Mouse (Mus musculus) lung, embryonic 14.5 days (tissue): Measurements from ENCODE around the gene Zscan2. TPM values are rescaled to one million over a fixed set of nuclear protein-coding genes. Genes with fewer than 3 reads are reported as not detected.

ENCODE experiments used
- ATAC-seq: fragments of 200-750 bp; cut with Nextera tagmentation; 2 replicates; pipeline ENCODE4 v1.8.0; 2017; ENCODE audit warnings: mild to moderate bottlenecking, moderate TSS enrichment, moderate library complexity; ENCODE audit not compliant: insufficient read depth
- DNase-seq: peaks from one replicate; pipeline ENCODE4 v3.0.0-alpha.2; 2015
- H3K27ac ChIP-seq: fragments of 300-500 bp; sonication (generic); 2 replicates; pipeline ENCODE4 v1.5.1; 2014; ENCODE audit warnings: low read depth, mild to moderate bottlenecking, moderate library complexity
- H3K27me3 ChIP-seq: fragments of 300-500 bp; sonication (generic); 2 replicates; pipeline ENCODE4 v1.6.1; 2014; ENCODE audit warnings: low read length, control low read depth; ENCODE audit not compliant: insufficient read depth
- H3K36me3 ChIP-seq: fragments of 300-500 bp; sonication (generic); 2 replicates; pipeline ENCODE4 v1.6.1; 2014; ENCODE audit warnings: control low read depth; ENCODE audit not compliant: insufficient read depth
- H3K4me1 ChIP-seq: fragments of 300-500 bp; sonication (generic); 2 replicates; pipeline ENCODE4 v1.6.1; 2014; ENCODE audit warnings: antibody characterized with exemption, control low read depth; ENCODE audit not compliant: insufficient read depth
- H3K4me2 ChIP-seq: fragments of 300-500 bp; sonication (generic); 2 replicates; pipeline ENCODE4 v1.6.1; 2014; ENCODE audit warnings: mild to moderate bottlenecking
- H3K4me3 ChIP-seq: fragments of 300-500 bp; sonication (generic); 2 replicates; pipeline ENCODE4 v1.5.1; 2014; ENCODE audit warnings: low read depth, low read length
- H3K9ac ChIP-seq: fragments of 300-500 bp; sonication (generic); 2 replicates; pipeline ENCODE4 v1.6.1; 2014
- H3K9me3 ChIP-seq: fragments of 300-500 bp; sonication (generic); 2 replicates; pipeline ENCODE4 v1.6.1; 2016; ENCODE audit warnings: low read depth, low read length, control low read depth
- CTCF ChIP-seq: IDR thresholded peaks from 2 replicates; pipeline ENCODE4 v1.5.1; 2016; ENCODE audit warnings: antibody characterized with exemption, low read depth
- WGBS: fragments of 180-500 bp; shearing (Covaris S2); extraction: QIAGEN DNeasy Blood & Tissue Kit; methylation state at CpG from one replicate; pipeline ENCODE4 v1.1.7; 2014; 5-methylcytosine and 5-hydroxymethylcytosine counted together
- polyA plus RNA-seq: library from polyadenylated mRNA; unstranded; fragments of >200 nt; fragmentation: Nextera tagmentation; extraction: Ambion mirVana; gene quantifications from 2 replicates; pipeline ENCODE4 v1.2.1, GENCODE M21; 2014

Gene Zscan2
- polyA plus RNA-seq, 1 experiment from 2014 or later: 3.2 TPM

DNA sequence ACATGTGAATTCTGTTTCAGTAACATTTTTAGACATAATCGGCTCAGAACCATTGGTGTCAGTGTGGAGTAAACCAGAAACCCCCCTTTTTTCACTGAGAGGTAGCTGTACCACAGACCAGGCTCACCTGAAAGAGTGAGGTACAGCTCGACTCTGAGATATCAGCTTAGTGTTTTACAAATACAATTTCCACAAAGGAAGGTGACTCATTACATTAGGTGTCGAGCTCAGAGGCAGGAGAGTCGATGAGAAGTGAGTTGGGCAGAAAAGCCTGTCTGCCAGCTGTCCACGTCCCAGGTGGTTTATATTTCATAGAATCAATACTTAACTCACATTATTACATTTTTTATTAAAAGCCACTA, 58.9 kb downstream of the Zscan2 start:
- Histone ChIP-seq H3K9me3 (no peaks in the 10 kb centered on the region), H3K4me3 (no peak overlapping the region), H3K27ac (no peak overlapping the region), H3K9ac (no peak overlapping the region), H3K4me1 (no peaks in the 10 kb centered on the region), H3K27me3 (no peaks in the 10 kb centered on the region), H3K36me3 (peaks cover 50% of the 10 kb centered on the region), H3K4me2 (no peak overlapping the region)
- DNase-seq: no peak
- ATAC-seq: no peak
- no peak for TF ChIP-seq CTCF
- WGBS: 77% methylated on average over 5 of the region's 5 CpGs

DNA sequence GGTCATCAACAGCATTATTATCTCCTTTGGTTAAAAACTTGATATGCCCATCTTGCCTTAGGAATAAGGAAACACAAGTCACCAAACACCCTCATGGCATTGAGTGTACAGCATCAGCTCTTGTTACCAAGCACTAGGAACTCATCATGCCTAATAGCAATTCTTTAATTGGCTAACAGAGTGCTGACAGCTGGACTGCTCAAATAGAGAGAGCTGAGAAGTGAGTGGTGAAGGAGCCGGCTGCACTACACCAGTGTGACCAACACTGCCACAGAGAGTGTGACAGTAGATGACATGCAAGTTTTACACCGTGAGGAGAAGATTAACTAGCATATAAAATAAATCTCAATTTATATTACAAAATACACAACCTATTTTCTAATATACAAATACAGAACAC, 62.4 kb downstream of the Zscan2 start:
- Histone ChIP-seq H3K9ac (no peak overlapping the region), H3K4me2 (no peak overlapping the region), H3K9me3 (no peaks in the 10 kb centered on the region), H3K27me3 (no peaks in the 10 kb centered on the region), H3K4me1 (no peaks in the 10 kb centered on the region), H3K36me3 (peaks cover 46% of the 10 kb centered on the region), H3K4me3 (no peak overlapping the region), H3K27ac (no peak overlapping the region)
- TF ChIP-seq CTCF: no peak
- ATAC-seq (no peak), DNase-seq (no peak)
- WGBS: 83% methylated on average over 2 of the region's 2 CpGs

Other genes with a start within 250 kb of the Zscan2 start
- gene Crtc3, start 172.0 kb upstream of the Zscan2 start, polyA plus RNA-seq: 27.5 and 28.0 TPM in 2 replicates
- 92.3 and 95.2 TPM in 2 replicates for gene Iqgap1, start 34.9 kb upstream of the Zscan2 start, polyA plus RNA-seq
- gene Wdr73, start 40.3 kb downstream of the Zscan2 start, polyA plus RNA-seq: 29.0 and 30.9 TPM in 2 replicates
- gene Nmb, start 44.2 kb downstream of the Zscan2 start, polyA plus RNA-seq: 9.5 and 10.3 TPM in 2 replicates
- gene Sec11a, start 86.9 kb downstream of the Zscan2 start, polyA plus RNA-seq: 191 and 196 TPM in 2 replicates
- 18.1 and 19.7 TPM in 2 replicates for gene Zfp592, start 132.8 kb downstream of the Zscan2 start, polyA plus RNA-seq
- 0.63 and 0.85 TPM in 2 replicates for gene Alpk3, start 196.7 kb downstream of the Zscan2 start, polyA plus RNA-seq